Mouse (Mus musculus) midbrain, embryonic 10.5 days (tissue): ENCODE results near the gene Cd163l1. TPM values are rescaled to one million over a fixed set of nuclear protein-coding genes. Genes with fewer than 3 reads are reported as not detected.

ENCODE experiments used
- DNase-seq: peaks from one replicate; pipeline ENCODE4 v3.0.0-alpha.2; 2017; ENCODE audit warnings: low spot score
- H3K27ac ChIP-seq: fragments of 300-500 bp; sonication (generic); replicated peaks from 2 replicates; pipeline ENCODE4 v1.5.1; 2016; ENCODE audit warnings: mild to moderate bottlenecking
- H3K27me3 ChIP-seq: fragments of 300-500 bp; sonication (generic); 2 replicates; pipeline ENCODE4 v1.6.1; 2016; ENCODE audit warnings: low read depth, mild to moderate bottlenecking; ENCODE audit not compliant: poor library complexity, severe bottlenecking
- H3K36me3 ChIP-seq: fragments of 300-500 bp; sonication (generic); 2 replicates; pipeline ENCODE4 v1.6.1; 2016; ENCODE audit warnings: mild to moderate bottlenecking, moderate library complexity
- H3K4me1 ChIP-seq: fragments of 300-500 bp; sonication (generic); 2 replicates; pipeline ENCODE4 v1.6.1; 2016
- H3K4me3 ChIP-seq: fragments of 300-500 bp; sonication (generic); 2 replicates; pipeline ENCODE4 v1.5.1; 2016; ENCODE audit warnings: mild to moderate bottlenecking, moderate library complexity
- H3K9me3 ChIP-seq: fragments of 300-500 bp; sonication (generic); replicated peaks from 2 replicates; pipeline ENCODE4 v1.6.1; 2016; ENCODE audit warnings: mild to moderate bottlenecking
- WGBS: fragments of 180-500 bp; shearing (Covaris S2); methylation state at CpG from one replicate; pipeline ENCODE4 v1.1.7; 2016; 5-methylcytosine and 5-hydroxymethylcytosine counted together
- polyA plus RNA-seq: library from polyadenylated mRNA; unstranded; fragments of >200 nt; fragmentation: Nextera tagmentation; extraction: Ambion mirVana; gene quantifications from 2 replicates; pipeline ENCODE4 v1.2.1, GENCODE M21; 2016

Gene Cd163l1
- polyA plus RNA-seq, 1 experiment from 2014 or later: not detected

DNA sequence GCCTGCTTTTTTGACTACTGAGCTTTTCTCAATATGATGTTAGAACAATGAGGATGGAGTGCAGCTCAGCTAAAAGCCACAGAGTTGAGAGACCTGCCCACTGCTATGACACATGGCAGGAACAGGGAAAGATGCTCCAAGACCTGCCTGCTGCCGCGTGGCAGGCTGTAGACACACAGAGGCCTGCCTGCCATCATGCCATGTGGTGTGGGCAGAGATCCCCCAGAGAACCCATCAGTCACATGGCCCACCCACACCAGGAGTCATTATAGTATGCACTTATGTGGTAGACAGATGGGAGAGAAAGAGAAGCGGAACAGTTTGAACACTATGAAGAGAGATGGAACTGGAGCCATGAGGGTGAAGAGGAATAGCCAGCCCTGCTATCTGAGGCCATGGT is 15.6 kb downstream of the Cd163l1 start:
- H3K36me3 ChIP-seq: no peaks in the 10 kb centered on the region
- no peak for DNase-seq
- WGBS: 89% methylated on average over 3 of the region's 3 CpGs

GRCm38 (mm10) chr7:140247216-140247615 is 29.1 kb downstream of the Cd163l1 start, which contains the start of gene 5830411N06Rik:
5830411N06Rik (plus strand) TSS chr7:140247284.
- H3K27me3 ChIP-seq: no peaks in the 10 kb centered on the region
- no peak within 1 kb of the TSS for H3K4me3 ChIP-seq
- no peaks in the 10 kb centered on the region; the same call in 1 of the 2 replicates for H3K9me3 ChIP-seq
- no peaks in the 10 kb centered on the region for H3K4me1 ChIP-seq
- no peak within 1 kb of the TSS for H3K27ac ChIP-seq
- 83% methylated on average over 4 of the region's 4 CpGs for WGBS
- no peaks in the 10 kb centered on the region for H3K36me3 ChIP-seq
- no peak for DNase-seq

More for the DNA sequence above, 15.6 kb downstream of the Cd163l1 start:
- H3K4me1 ChIP-seq: no peaks in the 10 kb centered on the region
- H3K27ac ChIP-seq: no peak overlapping the region
- H3K9me3 ChIP-seq: no peaks in the 10 kb centered on the region
- H3K27me3 ChIP-seq: no peaks in the 10 kb centered on the region
- H3K4me3 ChIP-seq: no peak overlapping the region

DNA sequence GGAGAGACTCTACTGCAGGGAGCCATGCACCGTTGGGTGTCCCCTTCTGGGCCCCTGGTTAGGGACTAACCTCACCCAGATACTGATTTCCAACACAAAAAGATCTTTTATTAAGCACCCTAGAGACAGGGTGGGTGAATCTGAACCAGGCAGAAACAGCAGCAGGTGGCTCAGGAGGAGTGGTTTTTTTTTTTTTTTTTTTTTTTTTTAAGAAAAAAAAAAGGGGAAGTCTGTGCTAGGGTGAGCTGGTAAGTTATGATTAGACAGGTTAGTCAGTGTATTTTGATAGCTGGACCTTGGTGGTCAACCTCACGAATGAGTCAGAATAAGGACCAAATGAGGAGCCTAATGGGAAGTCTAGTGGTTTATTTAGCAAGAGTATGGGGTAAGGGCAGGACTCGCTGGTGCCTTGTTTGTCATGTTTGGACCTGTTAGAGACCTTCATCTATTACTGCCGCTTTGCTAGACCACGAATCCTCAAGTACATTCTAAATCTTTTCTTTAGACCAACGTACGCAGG is 35.8 kb downstream of the Cd163l1 start:
- H3K4me1 ChIP-seq: no peaks in the 10 kb centered on the region
- H3K27me3 ChIP-seq: no peaks in the 10 kb centered on the region
- no peaks in the 10 kb centered on the region for H3K9me3 ChIP-seq
- 85% methylated on average over 7 of the region's 7 CpGs for WGBS
- H3K27ac ChIP-seq: no peak overlapping the region
- DNase-seq: no peak
- no peak overlapping the region for H3K4me3 ChIP-seq
- H3K36me3 ChIP-seq: no peaks in the 10 kb centered on the region

Other genes with a start within 250 kb of the Cd163l1 start
- gene 6430531B16Rik, start 239.5 kb upstream of the Cd163l1 start, polyA plus RNA-seq: 0.74 and 1.1 TPM in 2 replicates
- gene Adam8, start 225.7 kb upstream of the Cd163l1 start, polyA plus RNA-seq: 2.5 and 2.7 TPM in 2 replicates
- 42.6 and 43.8 TPM in 2 replicates for gene Zfp511, start 181.9 kb upstream of the Cd163l1 start, polyA plus RNA-seq
- gene Tubgcp2, start 181.6 kb upstream of the Cd163l1 start, polyA plus RNA-seq: 74.0 and 80.0 TPM in 2 replicates
- 5.1 and 16.6 TPM in 2 replicates for gene Msx3, start 169.2 kb upstream of the Cd163l1 start, polyA plus RNA-seq
- 2.0 and 4.7 TPM in 2 replicates for gene Caly, start 135.7 kb upstream of the Cd163l1 start, polyA plus RNA-seq
- not detected in 2 replicates for gene Prap1, start 124.9 kb upstream of the Cd163l1 start, polyA plus RNA-seq
- 10.9 and 12.8 TPM in 2 replicates for gene Fuom, start 115.8 kb upstream of the Cd163l1 start, polyA plus RNA-seq
- 15.8 and 18.5 TPM in 2 replicates for gene Paox, start 102.5 kb upstream of the Cd163l1 start, polyA plus RNA-seq
- 157 and 161 TPM in 2 replicates for gene Echs1, start 101.8 kb upstream of the Cd163l1 start, polyA plus RNA-seq
- gene Mtg1, start 80.7 kb upstream of the Cd163l1 start, polyA plus RNA-seq: 32.6 TPM in 2 replicates
- gene Sprn, start 63.4 kb upstream of the Cd163l1 start, polyA plus RNA-seq: 0.49 and 0.79 TPM in 2 replicates
- gene Olfr522, start 53.5 kb upstream of the Cd163l1 start, polyA plus RNA-seq: not detected in 2 replicates
- not detected in 2 replicates for gene Olfr523, start 45.0 kb upstream of the Cd163l1 start, polyA plus RNA-seq
- not detected in 2 replicates for gene Olfr524, start 12.3 kb upstream of the Cd163l1 start, polyA plus RNA-seq
- not detected in 2 replicates for gene 5830411N06Rik, start 29.0 kb downstream of the Cd163l1 start, polyA plus RNA-seq
- not detected in 2 replicates for gene Olfr525, start 102.6 kb downstream of the Cd163l1 start, polyA plus RNA-seq
- gene Olfr527, start 115.8 kb downstream of the Cd163l1 start, polyA plus RNA-seq: not detected in 2 replicates
- not detected in 2 replicates for gene Olfr60, start 143.4 kb downstream of the Cd163l1 start, polyA plus RNA-seq
- not detected in 2 replicates for gene Olfr530, start 158.1 kb downstream of the Cd163l1 start, polyA plus RNA-seq
- not detected in 2 replicates for gene Olfr531, start 184.7 kb downstream of the Cd163l1 start, polyA plus RNA-seq
- not detected in 2 replicates for gene Olfr532, start 203.4 kb downstream of the Cd163l1 start, polyA plus RNA-seq
- not detected in 2 replicates for gene Olfr533, start 245.1 kb downstream of the Cd163l1 start, polyA plus RNA-seq